Mouse (Mus musculus) cerebellum, postnatal 10 days (tissue): ENCODE results near the gene Aox4.

ENCODE experiments used
- DNase-seq, 2 experiments: peaks; one replicate each; pipeline ENCODE4 v3.0.0; 2021; ENCODE audit warnings: mixed read lengths in 2 of 2

Gene Aox4

GRCm38 (mm10) chr1:58248518-58248917 lies 38.3 kb downstream of the Aox4 start:
- no peak for DNase-seq

GRCm38 (mm10) chr1:58253466-58253865 lies 43.3 kb downstream of the Aox4 start:
- no peak for DNase-seq

- no peak for DNase-seq
Measured at GRCm38 (mm10) chr1:58257195-58257991, 47.2 kb downstream of the Aox4 start.

- no peak for DNase-seq
Measured at GRCm38 (mm10) chr1:58260311-58260710, 50.1 kb downstream of the Aox4 start.

- no peak for DNase-seq
Measured at GRCm38 (mm10) chr1:58268231-58268630, 58.0 kb downstream of the Aox4 start.

GRCm38 (mm10) chr1:58270807-58271569 lies 60.8 kb downstream of the Aox4 start:
- DNase-seq = peak; percentile 75 to 82

GRCm38 (mm10) chr1:58275879-58276278 lies 65.7 kb downstream of the Aox4 start:
- no peak for DNase-seq

GRCm38 (mm10) chr1:58278026-58278425 lies 67.8 kb downstream of the Aox4 start, which contains the start of gene Aox2:
Gene Aox2 (plus strand): TSS chr1:58278326.
- no peak for DNase-seq

GRCm38 (mm10) chr1:58278513-58278912 lies 68.3 kb downstream of the Aox4 start:
- DNase-seq = no peak

- DNase-seq = no peak
Measured at GRCm38 (mm10) chr1:58280381-58280780, 70.2 kb downstream of the Aox4 start.

GRCm38 (mm10) chr1:58280939-58281624 lies 70.9 kb downstream of the Aox4 start:
- no peak for DNase-seq

GRCm38 (mm10) chr1:58281625-58281988 lies 71.4 kb downstream of the Aox4 start:
- DNase-seq = no peak

- DNase-seq = peak in 1 of 2 experiments; percentile 36
Measured at GRCm38 (mm10) chr1:58284505-58284904, 74.3 kb downstream of the Aox4 start.

- no peak for DNase-seq
Measured at GRCm38 (mm10) chr1:58288091-58288490, 77.9 kb downstream of the Aox4 start.

- DNase-seq = no peak
Measured at GRCm38 (mm10) chr1:58289863-58290469, 79.8 kb downstream of the Aox4 start.

GRCm38 (mm10) chr1:58291394-58292300 lies 81.5 kb downstream of the Aox4 start:
- peak; percentile 42 to 43 for DNase-seq

- no peak for DNase-seq
Measured at GRCm38 (mm10) chr1:58294730-58295129, 84.5 kb downstream of the Aox4 start.

- peak; percentile 80 to 82 for DNase-seq
Measured at GRCm38 (mm10) chr1:58296278-58296677, 86.1 kb downstream of the Aox4 start.

- no peak for DNase-seq
Measured at GRCm38 (mm10) chr1:58296821-58297220, 86.6 kb downstream of the Aox4 start.

- DNase-seq = no peak
Measured at GRCm38 (mm10) chr1:58298347-58298746, 88.2 kb downstream of the Aox4 start.

GRCm38 (mm10) chr1:58301073-58301472 lies 90.9 kb downstream of the Aox4 start:
- DNase-seq = no peak

GRCm38 (mm10) chr1:58302015-58302414 lies 91.8 kb downstream of the Aox4 start:
- no peak for DNase-seq
